Comparison of ENCODE assay signal across 11 mouse cellular contexts in genomic region chr2:166175552-166176136, GRCm38 (mm10). TPM values are rescaled to one million over a fixed set of nuclear protein-coding genes. Genes with fewer than 3 reads are reported as not detected.
A peak's percentile ranks its signal among the peaks of the same experiment; 100 is the strongest.
DNase-seq lines count a peak whose midpoint lies in the region; ATAC-seq and TF ChIP-seq lines count a peak whose summit lies in the region.
"Had no signal": no experiment of that assay in that cellular context is flagged by ENCODE, and none has a peak within 500 bp of the region (broad histone marks: within the 10 kb centered on the region; RNA-seq: fewer than 3 reads in every experiment).

No protein-coding gene starts in this region.

- TF ChIP-seq EP300 in ES-Bruce4 (IDR thresholded peaks at IDR 0.05; ENCODE audit: insufficient read depth, low read depth, low read length), result no peak

- peaks cover 43% of the 10 kb centered on the region for H3K27me3 ChIP-seq in hindbrain, embryonic 12.5 days
- peaks cover 17% of the 10 kb centered on the region for H3K27me3 ChIP-seq in hindbrain, embryonic 11.5 days (ENCODE audit: control insufficient read depth, insufficient read depth, low read length)
- no peaks in the 10 kb centered on the region for H3K27me3 ChIP-seq in ES-Bruce4 (ENCODE audit: control insufficient read depth, insufficient read depth, low read length, poor library complexity, severe bottlenecking)
- no peaks in the 10 kb centered on the region for H3K27me3 ChIP-seq in embryonic facial prominence, embryonic 12.5 days
- H3K27me3 ChIP-seq in limb, embryonic 14.5 days (ENCODE audit: control insufficient read depth, insufficient read depth, low read length), result no peaks in the 10 kb centered on the region

- H3K4me2 ChIP-seq in hindbrain, embryonic 12.5 days (replicated peaks), result no peak overlapping the region
- H3K4me2 ChIP-seq in hindbrain, embryonic 11.5 days (replicated peaks; ENCODE audit: low read depth, low read length), result no peak overlapping the region
- no peak overlapping the region for H3K4me2 ChIP-seq in embryonic facial prominence, embryonic 12.5 days (replicated peaks)
- H3K4me2 ChIP-seq in limb, embryonic 14.5 days (replicated peaks; ENCODE audit: low read depth, low read length, severe bottlenecking), result no peak overlapping the region
- H3K4me2 ChIP-seq: midbrain, embryonic 12.5 days had no signal

- no peak overlapping the region for H3K4me3 ChIP-seq in hindbrain, embryonic 12.5 days
- no peak overlapping the region for H3K4me3 ChIP-seq in hindbrain, embryonic 11.5 days (ENCODE audit: low read depth, low read length)
- H3K4me3 ChIP-seq in ES-Bruce4 (ENCODE audit: low read depth, low read length), result no peak overlapping the region
- H3K4me3 ChIP-seq in embryonic facial prominence, embryonic 12.5 days, result no peak overlapping the region
- no peak overlapping the region for H3K4me3 ChIP-seq in limb, embryonic 14.5 days (replicated peaks; ENCODE audit: low read length)
- no peak overlapping the region for H3K4me3 ChIP-seq in layer of hippocampus, adult 2 months
- H3K4me3 ChIP-seq: midbrain, embryonic 12.5 days had no signal

- no peak for DNase-seq in hindbrain, embryonic 11.5 days (ENCODE audit: low spot score)
- no peak for DNase-seq in limb, embryonic 14.5 days (ENCODE audit: low spot score)
- no peak for DNase-seq in layer of hippocampus, adult 2 months (ENCODE audit: low spot score in 2 of 2)
- DNase-seq in right cerebral cortex, adult 18-20 months, result no peak
- DNase-seq: lung, adult 18-20 months; thymus, postnatal 14 days had no signal

- no peak for ATAC-seq in hindbrain, embryonic 12.5 days (ENCODE audit: low FRiP score)
- no peak for ATAC-seq in hindbrain, embryonic 11.5 days (ENCODE audit: low FRiP score)
- no peak for ATAC-seq in embryonic facial prominence, embryonic 12.5 days (ENCODE audit: insufficient number of reproducible peaks, insufficient read depth, low FRiP score, low TSS enrichment)
- ATAC-seq in limb, embryonic 14.5 days (ENCODE audit: low FRiP score, low read depth), result no peak

- H3K27ac ChIP-seq in hindbrain, embryonic 12.5 days, result peak overlapping the region; percentile 45; the same call in 1 of the 2 replicates
- no peak overlapping the region for H3K27ac ChIP-seq in hindbrain, embryonic 11.5 days (ENCODE audit: low read depth, low read length)
- peak overlapping the region; percentile 23 for H3K27ac ChIP-seq in ES-Bruce4 (ENCODE audit: insufficient read depth, low read length)
- H3K27ac ChIP-seq in embryonic facial prominence, embryonic 12.5 days, result peak overlapping the region; percentile 89
- H3K27ac ChIP-seq in limb, embryonic 14.5 days (replicated peaks; ENCODE audit: low read depth, low read length), result peak overlapping the region; percentile 68
- H3K27ac ChIP-seq in layer of hippocampus, adult 2 months, result no peak overlapping the region
- H3K27ac ChIP-seq: midbrain, embryonic 12.5 days had no signal

- no peak overlapping the region for H3K9ac ChIP-seq in hindbrain, embryonic 12.5 days
- H3K9ac ChIP-seq in hindbrain, embryonic 11.5 days (ENCODE audit: low read depth, low read length), result no peak overlapping the region
- no peak overlapping the region for H3K9ac ChIP-seq in ES-Bruce4 (ENCODE audit: low read depth, poor library complexity, severe bottlenecking)
- no peak overlapping the region for H3K9ac ChIP-seq in embryonic facial prominence, embryonic 12.5 days
- H3K9ac ChIP-seq in limb, embryonic 14.5 days (ENCODE audit: low read depth, low read length, severe bottlenecking), result no peak overlapping the region
- H3K9ac ChIP-seq: midbrain, embryonic 12.5 days had no signal

- no peak for TF ChIP-seq CTCF in ES-Bruce4 (IDR thresholded peaks at IDR 0.05; ENCODE audit: low read depth, low read length)
- no peak for TF ChIP-seq CTCF in layer of hippocampus, adult 2 months (conservative IDR thresholded peaks at IDR 0.05)

- no peaks in the 10 kb centered on the region for H3K9me3 ChIP-seq in hindbrain, embryonic 12.5 days (replicated peaks)
- no peaks in the 10 kb centered on the region for H3K9me3 ChIP-seq in hindbrain, embryonic 11.5 days (ENCODE audit: control insufficient read depth, low read length)
- no peaks in the 10 kb centered on the region for H3K9me3 ChIP-seq in ES-Bruce4 (replicated peaks; ENCODE audit: control insufficient read depth, insufficient read depth, low read length, poor library complexity, severe bottlenecking)
- no peaks in the 10 kb centered on the region for H3K9me3 ChIP-seq in embryonic facial prominence, embryonic 12.5 days
- no peaks in the 10 kb centered on the region for H3K9me3 ChIP-seq in limb, embryonic 14.5 days (ENCODE audit: control insufficient read depth, low read length)
- H3K9me3 ChIP-seq: midbrain, embryonic 12.5 days had no signal

- no peak for TF ChIP-seq POLR2A in ES-Bruce4 (IDR thresholded peaks at IDR 0.05; ENCODE audit: insufficient read depth, low read length)
- no peak for TF ChIP-seq POLR2A in limb, embryonic 14.5 days (IDR thresholded peaks at IDR 0.05; ENCODE audit: borderline replicate concordance, extremely low read depth, insufficient read depth, insufficient read length)

- H3K4me1 ChIP-seq in hindbrain, embryonic 12.5 days, result peaks cover 45% of the 10 kb centered on the region
- H3K4me1 ChIP-seq in hindbrain, embryonic 11.5 days (replicated peaks; ENCODE audit: control insufficient read depth, insufficient read depth, low read length), result peaks cover 14% of the 10 kb centered on the region
- peaks cover 8% of the 10 kb centered on the region for H3K4me1 ChIP-seq in ES-Bruce4 (ENCODE audit: control insufficient read depth, insufficient read depth, low read length)
- peaks cover 64% of the 10 kb centered on the region for H3K4me1 ChIP-seq in embryonic facial prominence, embryonic 12.5 days
- peaks cover 60% of the 10 kb centered on the region for H3K4me1 ChIP-seq in limb, embryonic 14.5 days (ENCODE audit: control insufficient read depth, insufficient read depth, low read length)

- H3K36me3 ChIP-seq in hindbrain, embryonic 12.5 days, result no peaks in the 10 kb centered on the region
- no peaks in the 10 kb centered on the region for H3K36me3 ChIP-seq in hindbrain, embryonic 11.5 days (ENCODE audit: control insufficient read depth, insufficient read depth, low read length)
- no peaks in the 10 kb centered on the region for H3K36me3 ChIP-seq in ES-Bruce4 (ENCODE audit: control insufficient read depth, insufficient read depth, low read length, poor library complexity, severe bottlenecking)
- H3K36me3 ChIP-seq in embryonic facial prominence, embryonic 12.5 days, result no peaks in the 10 kb centered on the region
- no peaks in the 10 kb centered on the region for H3K36me3 ChIP-seq in limb, embryonic 14.5 days (ENCODE audit: control insufficient read depth, insufficient read depth, low read length)
- H3K36me3 ChIP-seq: midbrain, embryonic 12.5 days had no signal

- 62% methylated on average over 8 of the region's 8 CpGs for WGBS in hindbrain, embryonic 12.5 days
- WGBS in hindbrain, embryonic 11.5 days, result 59% methylated on average over 8 of the region's 8 CpGs
- 53% methylated on average over 8 of the region's 8 CpGs for WGBS in embryonic facial prominence, embryonic 12.5 days
- WGBS in limb, embryonic 14.5 days, result 40% methylated on average over 8 of the region's 8 CpGs

RNA-seq across cellular contexts. Expression of gene Sulf2, which starts 20.2 kb away (rescaled TPM):
- 185 and 186 TPM in 2 replicates for polyA plus RNA-seq in hindbrain, embryonic 12.5 days (2016; fragmentation: Nextera tagmentation; extraction: Ambion mirVana)
- polyA plus RNA-seq in hindbrain, embryonic 11.5 days (2014; fragmentation: Nextera tagmentation; extraction: Ambion mirVana), result 104 and 115 TPM in 2 replicates
- 116 and 119 TPM in 2 replicates for polyA plus RNA-seq in ES-Bruce4 (2011; ENCODE audit: insufficient read depth, insufficient read length, low read depth, missing spikeins)
- 229 and 238 TPM in 2 replicates for polyA plus RNA-seq in embryonic facial prominence, embryonic 12.5 days (2016; fragmentation: Nextera tagmentation; extraction: Ambion mirVana)
- 294 and 361 TPM in 2 replicates for polyA plus RNA-seq in limb, embryonic 14.5 days (2012; rRNA removed)
- polyA plus RNA-seq in limb, embryonic 14.5 days (2014; fragmentation: Nextera tagmentation; extraction: Ambion mirVana), result 200 and 235 TPM in 2 replicates
- total RNA-seq in layer of hippocampus, adult 2 months (2021), result 100 to 1,000 TPM in 1 of 2 experiments, 10 to 100 TPM in 1; 93.2 to 114 TPM
- total RNA-seq: CH12.LX had no signal

Comparison
In these comparisons a context has a peak if more than half of its experiments do, and no peak if none do; other contexts are left out.
1. H3K27ac ChIP-seq: peak in hindbrain, embryonic 12.5 days (single experiment), ES-Bruce4 (single experiment), embryonic facial prominence, embryonic 12.5 days (single experiment) and limb, embryonic 14.5 days (single experiment); none in hindbrain, embryonic 11.5 days (single experiment) and layer of hippocampus, adult 2 months (single experiment).